Mouse (Mus musculus) myocyte (in vitro differentiated cells): ENCODE measurements around the gene Tac2.

ENCODE experiments used
- MAX ChIP-seq: IDR thresholded peaks from one replicate; pipeline ENCODE4 v1.6.1; 2011; ENCODE audit warnings: low read depth, mild to moderate bottlenecking, control low read depth
- POLR2A ChIP-seq: IDR thresholded peaks from one replicate; pipeline ENCODE4 v1.6.1; 2011; ENCODE audit warnings: low read depth, mild to moderate bottlenecking, control low read depth, moderate library complexity; ENCODE audit not compliant: insufficient read length
- POLR2AphosphoS2 ChIP-seq: IDR thresholded peaks from one replicate; pipeline ENCODE4 v1.6.1; 2011; ENCODE audit warnings: low read depth, control low read depth; ENCODE audit not compliant: insufficient read length
- TCF12 ChIP-seq: IDR thresholded peaks from one replicate; pipeline ENCODE4 v1.6.1; 2011; ENCODE audit warnings: mild to moderate bottlenecking, control low read depth; ENCODE audit not compliant: poor library complexity, insufficient read depth, severe bottlenecking
- USF1 ChIP-seq: IDR thresholded peaks from one replicate; pipeline ENCODE4 v1.6.1; 2011; ENCODE audit warnings: low read depth, mild to moderate bottlenecking, control low read depth, moderate library complexity

DNA sequence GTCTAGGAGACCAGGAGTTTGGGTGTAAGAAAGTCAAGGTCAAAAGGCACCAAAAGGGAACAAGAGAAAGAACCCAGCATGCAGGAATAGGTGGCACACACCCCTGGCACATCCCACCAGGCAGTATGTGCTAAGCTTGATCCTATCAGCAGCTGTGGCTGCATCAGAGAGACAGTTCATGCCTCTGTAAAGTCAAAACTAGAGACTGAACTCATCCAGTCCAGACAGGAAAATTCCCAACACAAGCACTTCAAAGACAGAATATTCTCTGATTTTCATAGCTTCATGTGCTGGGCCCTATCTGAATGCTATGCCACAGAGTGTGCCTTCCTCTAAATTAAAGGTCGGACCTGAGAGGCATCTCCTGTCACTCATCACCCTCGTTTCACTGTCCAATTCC lies 13.3 kb downstream of the Tac2 start:
- TF ChIP-seq POLR2A (no peak), USF1 (no peak), MAX (no peak), POLR2AphosphoS2 (no peak), TCF12 (no peak)
